Mouse (Mus musculus): ENCODE data around the gene Slc26a3.

Gene Slc26a3

DNA sequence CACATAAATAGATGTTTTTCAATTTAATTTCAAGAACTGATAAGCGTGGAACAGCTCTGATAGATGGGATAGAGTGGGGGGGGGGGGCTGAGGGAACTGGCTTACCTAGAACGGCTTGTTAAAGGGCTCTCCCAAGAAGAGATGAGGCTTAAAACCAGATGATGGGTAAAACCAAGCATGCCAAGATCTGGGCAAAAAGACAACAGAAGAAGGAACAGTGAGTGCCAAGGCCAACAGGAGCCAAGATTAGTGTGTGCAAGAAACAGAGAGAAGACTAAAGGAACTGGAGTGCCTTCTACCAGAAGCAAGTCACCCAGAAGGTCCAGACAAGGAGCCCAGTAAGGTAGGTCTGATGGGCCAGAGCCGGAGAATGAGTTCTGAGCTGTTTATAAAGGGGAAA is at the start of gene Slc26a3:
Slc26a3 (plus strand) TSS at position 301 of the 400 bp plus-strand sequence.
- no peak for DNase-seq

DNA sequence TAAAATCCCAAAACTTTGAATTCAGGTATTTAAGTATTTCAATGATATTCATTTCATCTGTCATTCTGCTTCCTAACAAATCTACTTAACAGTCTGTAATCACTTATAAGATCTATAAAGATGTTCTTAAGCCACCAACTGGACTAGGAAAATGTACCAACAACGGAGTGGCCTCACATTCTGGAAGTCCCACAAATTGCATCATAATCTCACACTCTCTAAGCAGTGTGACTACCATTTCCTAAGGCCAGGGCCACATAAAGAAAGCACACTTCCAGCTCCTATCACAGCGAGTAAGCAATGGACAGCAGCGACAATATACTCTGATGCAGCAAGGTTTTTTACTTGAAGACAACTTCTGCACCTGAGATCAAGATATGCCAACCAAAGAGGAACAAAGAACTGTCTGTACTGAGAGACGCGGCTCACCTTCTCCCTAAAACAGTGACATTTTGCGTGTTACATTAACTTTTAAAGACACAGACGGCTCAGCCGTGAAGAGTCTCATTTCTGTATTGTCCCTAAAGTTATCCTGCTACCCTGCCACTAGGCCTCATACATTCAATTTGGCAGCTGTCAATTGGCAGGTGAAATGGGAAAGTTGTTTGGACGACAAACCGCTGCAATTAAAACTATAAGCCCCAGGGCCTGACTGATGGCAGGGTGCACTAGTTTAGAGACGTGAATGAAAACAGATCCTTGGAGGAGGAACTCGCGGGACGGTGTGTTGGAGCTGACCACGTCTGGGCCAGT is 40.3 kb upstream of the Slc26a3 start:
- DNase-seq: no peak

DNA sequence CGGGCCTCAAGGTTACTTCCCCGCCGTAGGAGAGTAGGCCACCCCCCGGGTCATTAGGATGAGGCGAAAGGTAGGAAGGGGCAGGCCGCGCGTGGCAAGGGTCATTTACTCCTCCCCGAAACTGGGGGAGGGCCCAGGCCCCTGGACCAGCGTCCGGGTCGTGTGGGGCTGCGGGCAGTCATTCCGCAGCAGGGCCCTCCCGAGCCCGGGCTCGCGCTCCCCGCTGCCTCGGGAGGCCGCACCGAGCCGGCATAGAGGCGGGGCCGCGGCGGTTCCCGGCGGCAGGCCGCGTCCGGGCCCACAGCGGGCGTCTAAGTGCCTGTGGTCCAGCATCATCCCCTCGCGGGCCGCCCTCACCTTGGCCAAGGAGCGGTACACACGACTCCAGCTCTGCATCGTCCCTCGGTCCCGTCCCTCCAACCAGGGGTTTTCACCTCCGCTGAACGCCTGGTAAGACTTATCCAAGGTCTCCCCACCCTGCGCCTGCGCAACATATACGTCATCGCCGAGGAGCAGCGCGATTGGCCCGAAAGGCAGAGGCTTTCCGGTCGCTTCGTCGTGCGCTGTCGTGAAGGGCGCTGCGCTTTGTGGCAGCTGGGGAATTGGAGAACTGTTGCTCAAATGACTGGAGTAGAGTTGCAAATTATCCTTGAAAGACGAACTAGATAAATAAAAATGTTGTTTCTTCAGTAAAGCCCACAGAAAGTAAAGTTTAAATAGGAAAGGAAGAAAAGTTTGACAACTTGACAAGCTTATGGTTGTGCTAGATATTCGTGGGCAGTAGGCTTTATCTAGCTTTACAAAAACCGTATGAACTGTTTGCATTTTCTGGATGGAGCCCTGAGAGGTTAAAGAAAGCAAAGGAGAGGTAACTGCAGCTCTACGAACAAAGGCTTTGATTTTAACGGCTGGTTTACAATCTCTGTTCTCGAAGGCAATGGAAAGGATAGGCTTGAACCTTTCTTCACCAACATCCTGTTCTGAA is 39.4 kb upstream of the Slc26a3 start, which contains the start of gene Dld:
Dld (minus strand) TSS at position 510 of the 985 bp plus-strand sequence.
- peak; percentile 98 for DNase-seq

GRCm38 (mm10) chr12:31366428-31366827 is 24.2 kb upstream of the Slc26a3 start:
- DNase-seq: no peak

DNA sequence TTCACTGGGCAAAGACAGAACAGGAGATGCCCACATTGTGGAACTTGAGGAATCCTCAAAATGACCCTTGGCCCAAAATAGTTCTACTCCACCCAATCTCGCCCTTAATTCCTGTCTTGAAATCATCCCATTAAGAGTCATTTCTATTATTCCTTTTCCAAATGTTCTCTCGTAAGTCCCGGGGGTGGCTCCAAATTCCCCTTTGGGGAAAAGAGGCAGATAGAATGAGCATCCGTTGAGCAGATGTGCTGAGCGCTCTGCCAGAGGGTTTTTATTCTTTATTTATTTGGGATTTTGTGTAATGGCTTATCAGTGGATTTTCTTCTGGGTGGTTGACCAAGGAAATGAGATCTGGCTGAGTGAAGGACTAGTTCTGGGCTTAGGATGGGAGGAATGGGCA is 22.9 kb upstream of the Slc26a3 start:
- no peak for DNase-seq

GRCm38 (mm10) chr12:31369118-31369517 is 21.6 kb upstream of the Slc26a3 start:
- DNase-seq: no peak

DNA sequence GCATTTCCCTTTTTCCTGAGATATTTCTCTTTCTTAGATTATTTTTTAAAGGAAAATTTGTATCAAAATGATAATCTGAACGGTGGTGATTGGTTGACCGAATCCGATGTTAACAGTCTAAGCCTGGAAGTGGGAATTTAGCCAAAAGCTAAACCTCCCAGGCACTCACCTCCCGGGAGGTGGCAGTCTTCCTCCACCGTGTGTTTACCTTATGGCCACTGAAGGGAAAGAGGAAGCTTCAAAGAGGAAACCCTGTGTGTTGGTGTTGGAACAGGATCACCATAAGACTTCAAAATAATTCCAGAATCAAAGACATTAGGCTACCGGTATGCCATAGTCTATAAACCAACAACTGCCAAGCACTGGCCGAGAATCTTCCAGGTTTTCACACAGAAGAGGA is 21.0 kb upstream of the Slc26a3 start:
- no peak for DNase-seq

DNA sequence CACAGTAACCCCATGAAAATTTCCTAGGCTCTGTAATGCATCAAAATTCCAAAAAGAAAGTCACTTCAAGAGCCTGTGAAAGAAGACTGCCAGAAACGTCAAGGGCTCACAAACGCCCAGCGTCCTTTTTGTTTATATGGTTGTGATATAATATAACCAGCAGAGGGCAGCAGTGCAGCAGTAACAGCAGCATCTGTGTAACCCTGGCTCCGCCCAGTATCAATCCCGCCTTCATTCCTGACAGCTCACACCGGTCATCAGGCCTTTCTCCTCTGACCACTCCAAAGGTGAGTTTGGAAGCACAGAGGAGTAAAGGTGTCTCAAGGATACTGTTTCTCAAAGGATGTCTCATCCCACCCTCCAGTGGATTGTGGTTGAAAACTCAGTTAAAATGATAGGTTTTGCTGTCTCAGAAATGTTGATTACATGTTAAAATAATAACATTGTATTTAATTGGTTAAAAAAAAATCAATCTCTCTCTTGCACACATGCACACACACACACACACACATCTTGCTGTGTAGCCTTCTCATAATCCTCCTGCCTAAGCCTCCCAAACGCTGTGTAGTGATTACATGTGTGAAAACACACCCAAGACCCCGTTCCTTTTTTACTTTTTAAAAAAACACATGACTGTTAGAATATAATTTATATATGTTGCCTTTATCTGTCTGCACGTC is 15.9 kb upstream of the Slc26a3 start:
- peak; percentile 71 for DNase-seq

DNA sequence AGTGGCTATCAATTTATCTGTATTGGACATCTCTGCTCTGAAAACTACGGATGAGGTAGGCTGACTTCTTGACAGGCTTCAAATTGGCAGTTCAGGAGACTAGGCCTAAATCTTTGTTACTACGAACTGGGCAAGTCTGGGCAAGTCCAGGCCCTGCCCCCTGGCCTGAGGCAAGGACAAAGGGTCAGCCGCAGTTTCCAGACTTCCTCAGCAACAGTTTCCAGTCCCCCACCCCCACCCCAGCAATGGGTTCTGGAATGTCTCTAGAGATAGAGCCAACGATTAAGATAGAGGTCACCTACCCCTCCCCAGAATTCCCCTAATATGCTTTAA is 15.4 kb upstream of the Slc26a3 start:
- DNase-seq: no peak

- no peak for DNase-seq
Measured at GRCm38 (mm10) chr12:31376326-31376950, 14.2 kb upstream of the Slc26a3 start.

DNA sequence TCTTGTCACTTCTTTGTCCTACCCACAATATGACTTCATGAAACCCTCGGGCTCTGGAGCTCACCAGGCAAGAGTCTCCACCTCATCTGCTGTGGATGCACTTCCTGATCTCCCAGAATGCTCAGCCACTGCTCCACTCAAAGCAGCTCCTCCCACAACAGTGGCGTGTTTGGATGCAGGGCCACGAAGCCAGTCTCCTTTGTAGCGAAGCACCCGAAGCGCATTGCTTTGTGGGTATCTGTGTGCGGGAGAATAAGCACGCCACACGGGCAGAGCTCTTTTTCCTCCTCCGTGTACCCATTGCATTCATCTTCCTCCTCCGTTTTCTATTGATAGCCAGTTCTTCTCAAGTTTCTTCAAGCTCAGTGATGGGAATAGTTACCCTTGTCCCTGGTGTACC is 13.4 kb upstream of the Slc26a3 start:
- DNase-seq: no peak

DNA sequence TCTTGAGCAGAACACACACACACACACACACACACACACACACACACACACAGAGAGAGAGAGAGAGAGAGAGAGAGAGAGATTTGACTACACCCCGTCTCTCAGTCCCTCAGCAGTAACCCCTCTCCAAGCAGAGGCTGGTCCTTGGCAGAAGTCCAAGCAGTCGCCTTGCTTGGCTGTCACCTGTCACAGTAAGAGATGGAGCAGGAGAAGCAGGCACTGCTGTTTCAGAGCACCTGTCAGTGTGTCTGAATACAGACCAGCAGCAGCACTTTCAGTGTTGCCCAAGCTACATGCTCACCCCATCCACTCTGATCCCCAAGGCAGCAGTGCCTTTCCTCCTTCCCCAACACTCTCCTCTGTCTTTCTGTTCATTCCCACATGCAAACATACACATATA is 9.8 kb upstream of the Slc26a3 start:
- no peak for DNase-seq

- no peak for DNase-seq
Measured at GRCm38 (mm10) chr12:31382451-31382850, 8.2 kb upstream of the Slc26a3 start.

- no peak for DNase-seq
Measured at GRCm38 (mm10) chr12:31387303-31387702, 3.4 kb upstream of the Slc26a3 start.

- no peak for DNase-seq
Measured at GRCm38 (mm10) chr12:31391696-31392095, 1.0 kb downstream of the Slc26a3 start.

DNA sequence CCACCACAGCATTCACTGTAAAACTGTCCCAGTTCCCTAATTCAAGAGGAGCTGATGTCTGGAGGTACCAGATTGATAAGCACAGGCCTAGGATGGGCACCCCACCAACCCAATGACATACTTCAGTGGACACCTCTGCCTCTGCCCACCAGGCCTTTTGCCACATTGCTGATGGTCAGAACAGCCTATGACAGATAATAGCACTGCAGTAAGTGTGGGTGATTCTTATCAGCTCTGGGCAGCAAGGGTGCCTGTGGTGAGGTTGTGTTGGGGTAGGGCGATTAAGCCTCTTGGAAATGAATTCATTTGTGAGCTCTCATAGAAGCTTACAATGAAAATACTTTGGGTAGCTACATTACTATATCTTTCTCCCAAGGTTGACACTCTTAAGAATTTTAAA is 5.2 kb downstream of the Slc26a3 start:
- DNase-seq: no peak

DNA sequence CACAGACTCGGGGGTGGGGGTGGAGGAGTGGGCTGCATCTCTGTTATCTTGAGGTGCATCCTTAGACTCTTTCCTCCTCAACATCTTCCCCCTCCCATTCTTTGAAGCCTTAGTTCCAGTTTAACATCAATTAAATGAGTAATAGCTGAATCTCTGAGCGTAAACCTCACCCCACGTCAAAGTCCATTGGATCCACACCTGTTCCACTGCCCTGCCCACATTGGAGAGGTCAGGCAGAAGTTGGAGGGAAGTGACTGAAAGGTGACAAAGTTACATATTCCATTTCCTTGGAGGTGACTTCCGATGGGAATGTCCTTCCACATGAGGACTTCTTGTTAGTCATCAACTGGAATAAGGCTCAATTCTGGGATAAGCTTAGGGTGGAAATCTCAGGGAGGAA is 7.0 kb downstream of the Slc26a3 start:
- no peak for DNase-seq

DNA sequence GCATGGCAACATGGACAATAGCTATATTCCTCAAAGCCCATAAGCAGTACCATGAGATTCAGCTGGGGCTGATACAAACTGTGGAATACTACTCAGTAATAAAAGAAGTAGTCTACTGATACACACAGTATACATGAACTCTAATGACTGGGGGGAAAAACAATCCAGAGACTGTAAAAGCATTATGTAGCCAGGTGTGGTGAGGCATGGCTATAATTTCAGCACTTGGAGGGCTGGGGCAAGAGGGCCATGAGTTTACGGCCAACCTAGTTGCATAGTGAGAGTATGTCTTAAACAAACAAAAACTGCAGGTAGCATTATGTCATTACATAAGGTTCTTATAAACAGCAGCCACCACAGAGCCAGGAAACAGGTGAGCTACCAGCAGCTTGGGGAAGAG is 10.2 kb downstream of the Slc26a3 start:
- no peak for DNase-seq

DNA sequence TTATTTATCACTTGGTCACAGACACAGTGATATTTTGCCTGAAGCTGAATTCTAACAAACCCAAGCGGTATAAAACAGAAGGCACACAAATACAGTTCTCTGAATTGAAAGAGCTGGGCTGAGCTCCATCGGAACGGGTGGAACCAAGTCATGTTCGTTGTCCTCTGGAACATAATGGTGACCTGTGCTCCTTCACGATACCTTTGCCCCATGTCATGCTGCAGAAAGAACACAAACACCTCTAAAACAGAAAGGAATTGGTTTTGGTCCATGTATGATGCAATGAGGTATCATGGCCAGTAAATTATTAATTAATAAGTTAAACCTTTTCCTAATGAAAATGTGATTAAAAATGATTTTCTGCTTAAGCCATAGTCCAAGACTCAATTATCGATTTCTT is 11.3 kb downstream of the Slc26a3 start:
- no peak for DNase-seq

- DNase-seq: no peak
Measured at GRCm38 (mm10) chr12:31404575-31405240, 14.0 kb downstream of the Slc26a3 start.

GRCm38 (mm10) chr12:31415971-31416370 is 25.3 kb downstream of the Slc26a3 start:
- no peak for DNase-seq

DNA sequence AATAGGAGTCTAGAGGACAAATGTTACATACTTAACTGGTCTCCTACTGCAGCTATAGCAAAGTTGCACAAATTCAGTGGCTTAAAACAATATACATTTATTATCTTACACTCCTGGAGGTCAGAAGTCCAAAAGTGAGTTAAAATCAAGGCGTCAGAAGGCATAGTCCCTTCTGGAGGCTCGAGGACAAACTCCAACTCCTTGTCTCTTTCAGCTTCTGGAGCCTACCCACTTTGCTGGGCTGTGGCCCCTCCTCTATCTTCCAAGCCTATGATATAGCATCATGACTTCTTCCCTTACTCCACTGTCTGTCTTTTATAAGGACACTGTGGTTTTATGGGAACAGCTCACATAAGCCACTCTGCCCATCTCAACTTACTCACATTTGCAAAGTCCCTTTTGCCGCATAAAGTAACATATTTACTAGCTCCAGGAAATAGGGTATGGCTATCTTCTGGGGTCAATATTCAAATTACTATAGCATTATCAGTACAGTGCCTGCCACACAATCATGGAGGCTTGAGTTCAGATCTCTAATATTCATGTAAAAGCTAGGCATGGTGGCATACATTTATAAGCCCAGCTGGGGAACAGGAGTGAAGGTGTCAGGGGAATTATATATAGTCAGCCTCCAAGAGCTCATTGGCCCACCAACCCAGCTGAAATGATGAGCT is 31.4 kb downstream of the Slc26a3 start:
- no peak for DNase-seq
